Mouse (Mus musculus) heart, postnatal 4 days (tissue): ENCODE results near the gene Synj2. TPM values are rescaled to one million over a fixed set of nuclear protein-coding genes. Genes with fewer than 3 reads are reported as not detected.
A peak's percentile ranks its signal among the peaks of the same experiment; 100 is the strongest.

Experiments
- DNase-seq: peaks from one replicate; pipeline ENCODE4 v3.0.0; 2021
- total RNA-seq, 2 experiments: library from RNA; stranded (reverse); gene quantifications; 2 replicates each; pipeline ENCODE4 v1.2.3; 2021

Gene Synj2
- total RNA-seq, 2 experiments from 2014 or later = 26.5 to 28.6 TPM

GRCm38 (mm10) chr17:5935680-5936079 lies 5.4 kb upstream of the Synj2 start:
- DNase-seq = no peak

GRCm38 (mm10) chr17:5936276-5936675 lies 4.8 kb upstream of the Synj2 start:
- no peak for DNase-seq

- DNase-seq = no peak
Observed at GRCm38 (mm10) chr17:5937441-5937840, 3.6 kb upstream of the Synj2 start.

- DNase-seq = no peak
Observed at GRCm38 (mm10) chr17:5939871-5940270, 1.2 kb upstream of the Synj2 start.

- peak; percentile 92 for DNase-seq
Observed at GRCm38 (mm10) chr17:5940792-5941191, 288 bp upstream of the Synj2 start.

- no peak for DNase-seq
Observed at GRCm38 (mm10) chr17:5942156-5942555, 1.1 kb downstream of the Synj2 start.

- no peak for DNase-seq
Observed at GRCm38 (mm10) chr17:5943053-5943452, 2.0 kb downstream of the Synj2 start.

GRCm38 (mm10) chr17:5947039-5947438 lies 6.0 kb downstream of the Synj2 start:
- no peak for DNase-seq

- DNase-seq = no peak
Observed at GRCm38 (mm10) chr17:5952455-5952854, 11.4 kb downstream of the Synj2 start.

GRCm38 (mm10) chr17:5956350-5957000 lies 15.4 kb downstream of the Synj2 start:
- DNase-seq = no peak

- DNase-seq = no peak
Observed at GRCm38 (mm10) chr17:5957097-5957496, 16.0 kb downstream of the Synj2 start.

GRCm38 (mm10) chr17:5958229-5958628 lies 17.1 kb downstream of the Synj2 start:
- DNase-seq = no peak

- DNase-seq = no peak
Observed at GRCm38 (mm10) chr17:5958636-5959035, 17.6 kb downstream of the Synj2 start.

GRCm38 (mm10) chr17:5959096-5959495 lies 18.0 kb downstream of the Synj2 start:
- no peak for DNase-seq

- peak; percentile 45 for DNase-seq
Observed at GRCm38 (mm10) chr17:5959802-5960201, 18.7 kb downstream of the Synj2 start.

- no peak for DNase-seq
Observed at GRCm38 (mm10) chr17:5963766-5964165, 22.7 kb downstream of the Synj2 start.

GRCm38 (mm10) chr17:5965084-5965781 lies 24.2 kb downstream of the Synj2 start:
- DNase-seq = no peak

- DNase-seq = no peak
Observed at GRCm38 (mm10) chr17:5966706-5967105, 25.6 kb downstream of the Synj2 start.

- DNase-seq = no peak
Observed at GRCm38 (mm10) chr17:5968562-5968961, 27.5 kb downstream of the Synj2 start.

GRCm38 (mm10) chr17:5969246-5969645 lies 28.2 kb downstream of the Synj2 start:
- DNase-seq = no peak

- DNase-seq = no peak
Observed at GRCm38 (mm10) chr17:5970298-5970821, 29.3 kb downstream of the Synj2 start.

- no peak for DNase-seq
Observed at GRCm38 (mm10) chr17:5973536-5973935, 32.5 kb downstream of the Synj2 start.

- peak; percentile 65 for DNase-seq
Observed at GRCm38 (mm10) chr17:5975099-5975977, 34.3 kb downstream of the Synj2 start.
